Mouse (Mus musculus): ENCODE data around the gene Abca1. TPM values are rescaled to one million over a fixed set of nuclear protein-coding genes. Genes with fewer than 3 reads are reported as not detected.

Gene Abca1
- polyA plus RNA-seq, 1 experiment from 2014 or later, result 3.6 TPM

GRCm38 (mm10) chr4:53111919-53112355 is 47.8 kb downstream of the Abca1 start:
- DNase-seq (ENCODE audit: low spot score), result no peak
- Histone ChIP-seq H3K27ac (no peak overlapping the region), H3K9me3 (no peaks in the 10 kb centered on the region), H3K36me3 (no peaks in the 10 kb centered on the region), H3K27me3 (ENCODE audit: insufficient read depth, poor library complexity, severe bottlenecking) (no peaks in the 10 kb centered on the region), H3K4me1 (replicated peaks) (peaks cover 24% of the 10 kb centered on the region), H3K4me3 (no peak overlapping the region)
- 71% methylated on average over 4 of the region's 4 CpGs for WGBS

GRCm38 (mm10) chr4:53110356-53110755 is 49.3 kb downstream of the Abca1 start:
- Histone ChIP-seq H3K4me3 (no peak overlapping the region), H3K36me3 (no peaks in the 10 kb centered on the region), H3K9me3 (no peaks in the 10 kb centered on the region), H3K4me1 (replicated peaks) (peaks cover 9% of the 10 kb centered on the region), H3K27ac (no peak overlapping the region), H3K27me3 (ENCODE audit: insufficient read depth, poor library complexity, severe bottlenecking) (no peaks in the 10 kb centered on the region)
- 47% methylated on average over 5 of the region's 5 CpGs for WGBS
- DNase-seq (ENCODE audit: low spot score), result no peak

- WGBS, result 66% methylated on average over 9 of the region's 9 CpGs
- Histone ChIP-seq H3K9me3 (no peaks in the 10 kb centered on the region), H3K27me3 (ENCODE audit: insufficient read depth, poor library complexity, severe bottlenecking) (no peaks in the 10 kb centered on the region), H3K4me3 (no peak overlapping the region), H3K27ac (no peak overlapping the region), H3K36me3 (no peaks in the 10 kb centered on the region), H3K4me1 (replicated peaks) (peaks cover 4% of the 10 kb centered on the region)
- no peak for DNase-seq (ENCODE audit: low spot score)
Observed at GRCm38 (mm10) chr4:53109381-53109928, 50.2 kb downstream of the Abca1 start.

- H3K27ac ChIP-seq, result no peak overlapping the region
- H3K36me3 ChIP-seq, result no peaks in the 10 kb centered on the region
- no peak for DNase-seq (ENCODE audit: low spot score)
- peaks cover 4% of the 10 kb centered on the region for H3K4me1 ChIP-seq (replicated peaks)
- H3K4me3 ChIP-seq, result no peak overlapping the region
- H3K9me3 ChIP-seq, result no peaks in the 10 kb centered on the region
- H3K27me3 ChIP-seq (ENCODE audit: insufficient read depth, poor library complexity, severe bottlenecking), result no peaks in the 10 kb centered on the region
- 88% methylated on average over 4 of the region's 4 CpGs for WGBS
Observed at GRCm38 (mm10) chr4:53108194-53108593, 51.5 kb downstream of the Abca1 start.

GRCm38 (mm10) chr4:53106732-53107131 is 53.0 kb downstream of the Abca1 start:
- Histone ChIP-seq H3K27ac (no peak overlapping the region), H3K27me3 (ENCODE audit: insufficient read depth, poor library complexity, severe bottlenecking) (no peaks in the 10 kb centered on the region), H3K4me1 (replicated peaks) (peaks cover 4% of the 10 kb centered on the region), H3K4me3 (no peak overlapping the region), H3K9me3 (no peaks in the 10 kb centered on the region), H3K36me3 (no peaks in the 10 kb centered on the region)
- DNase-seq (ENCODE audit: low spot score), result no peak
- WGBS, result 95% methylated on average over 5 of the region's 5 CpGs

- Histone ChIP-seq H3K9me3 (no peaks in the 10 kb centered on the region), H3K4me3 (no peak overlapping the region), H3K36me3 (no peaks in the 10 kb centered on the region), H3K27me3 (ENCODE audit: insufficient read depth, poor library complexity, severe bottlenecking) (no peaks in the 10 kb centered on the region), H3K4me1 (replicated peaks) (peaks cover 4% of the 10 kb centered on the region), H3K27ac (no peak overlapping the region)
- DNase-seq (ENCODE audit: low spot score), result no peak
- WGBS, result 70% methylated on average over 3 of the region's 3 CpGs
Observed at GRCm38 (mm10) chr4:53106071-53106470, 53.6 kb downstream of the Abca1 start.

- Histone ChIP-seq H3K27ac (no peak overlapping the region), H3K36me3 (no peaks in the 10 kb centered on the region), H3K27me3 (ENCODE audit: insufficient read depth, poor library complexity, severe bottlenecking) (no peaks in the 10 kb centered on the region), H3K4me3 (no peak overlapping the region), H3K9me3 (no peaks in the 10 kb centered on the region), H3K4me1 (replicated peaks) (peaks cover 3% of the 10 kb centered on the region)
- 88% methylated on average over 3 of the region's 3 CpGs for WGBS
- DNase-seq (ENCODE audit: low spot score), result no peak
Observed at GRCm38 (mm10) chr4:53104634-53105033, 55.1 kb downstream of the Abca1 start.

GRCm38 (mm10) chr4:53102529-53102928 is 57.2 kb downstream of the Abca1 start:
- Histone ChIP-seq H3K4me1 (replicated peaks) (no peaks in the 10 kb centered on the region), H3K9me3 (no peaks in the 10 kb centered on the region), H3K36me3 (no peaks in the 10 kb centered on the region), H3K4me3 (no peak overlapping the region), H3K27ac (no peak overlapping the region), H3K27me3 (ENCODE audit: insufficient read depth, poor library complexity, severe bottlenecking) (no peaks in the 10 kb centered on the region)
- DNase-seq (ENCODE audit: low spot score), result no peak
- WGBS, result 92% methylated on average over 7 of the region's 7 CpGs

- DNase-seq (ENCODE audit: low spot score), result no peak
- Histone ChIP-seq H3K4me3 (no peak overlapping the region), H3K27me3 (ENCODE audit: insufficient read depth, poor library complexity, severe bottlenecking) (no peaks in the 10 kb centered on the region), H3K36me3 (no peaks in the 10 kb centered on the region), H3K9me3 (no peaks in the 10 kb centered on the region), H3K4me1 (replicated peaks) (no peaks in the 10 kb centered on the region), H3K27ac (no peak overlapping the region)
- 87% methylated on average over 5 of the region's 5 CpGs for WGBS
Observed at GRCm38 (mm10) chr4:53101306-53101705, 58.4 kb downstream of the Abca1 start.

- Histone ChIP-seq H3K4me3 (no peak overlapping the region), H3K27me3 (ENCODE audit: insufficient read depth, poor library complexity, severe bottlenecking) (no peaks in the 10 kb centered on the region), H3K9me3 (no peaks in the 10 kb centered on the region), H3K4me1 (replicated peaks) (no peaks in the 10 kb centered on the region), H3K36me3 (no peaks in the 10 kb centered on the region), H3K27ac (no peak overlapping the region)
- DNase-seq (ENCODE audit: low spot score), result no peak
- 93% methylated on average over 9 of the region's 9 CpGs for WGBS
Observed at GRCm38 (mm10) chr4:53100492-53100891, 59.2 kb downstream of the Abca1 start.

GRCm38 (mm10) chr4:53094850-53095249 is 64.8 kb downstream of the Abca1 start:
- Histone ChIP-seq H3K9me3 (no peaks in the 10 kb centered on the region), H3K27ac (no peak overlapping the region), H3K4me3 (no peak overlapping the region), H3K36me3 (peaks cover 5% of the 10 kb centered on the region; the same call in 1 of the 2 replicates), H3K27me3 (ENCODE audit: insufficient read depth, poor library complexity, severe bottlenecking) (no peaks in the 10 kb centered on the region), H3K4me1 (replicated peaks) (no peaks in the 10 kb centered on the region)
- 85% methylated on average over 4 of the region's 4 CpGs for WGBS
- no peak for DNase-seq (ENCODE audit: low spot score)

GRCm38 (mm10) chr4:53094331-53094730 is 65.4 kb downstream of the Abca1 start:
- no peak for DNase-seq (ENCODE audit: low spot score)
- 76% methylated on average over 3 of the region's 3 CpGs for WGBS
- H3K36me3 ChIP-seq, result peaks cover 5% of the 10 kb centered on the region; the same call in 1 of the 2 replicates

GRCm38 (mm10) chr4:53093615-53094014 is 66.1 kb downstream of the Abca1 start:
- 88% methylated on average over 4 of the region's 4 CpGs for WGBS
- no peak for DNase-seq (ENCODE audit: low spot score)
- Histone ChIP-seq H3K36me3 (peaks cover 5% of the 10 kb centered on the region; the same call in 1 of the 2 replicates), H3K4me3 (no peak overlapping the region), H3K27ac (no peak overlapping the region), H3K27me3 (ENCODE audit: insufficient read depth, poor library complexity, severe bottlenecking) (no peaks in the 10 kb centered on the region), H3K4me1 (replicated peaks) (no peaks in the 10 kb centered on the region), H3K9me3 (no peaks in the 10 kb centered on the region)

More at GRCm38 (mm10) chr4:53094331-53094730, 65.4 kb downstream of the Abca1 start:
- Histone ChIP-seq H3K9me3 (no peaks in the 10 kb centered on the region), H3K27me3 (ENCODE audit: insufficient read depth, poor library complexity, severe bottlenecking) (no peaks in the 10 kb centered on the region), H3K4me3 (no peak overlapping the region), H3K4me1 (replicated peaks) (no peaks in the 10 kb centered on the region), H3K27ac (no peak overlapping the region)

- Histone ChIP-seq H3K4me1 (replicated peaks) (no peaks in the 10 kb centered on the region), H3K9me3 (no peaks in the 10 kb centered on the region), H3K36me3 (peaks cover 5% of the 10 kb centered on the region; the same call in 1 of the 2 replicates), H3K27ac (no peak overlapping the region), H3K27me3 (ENCODE audit: insufficient read depth, poor library complexity, severe bottlenecking) (no peaks in the 10 kb centered on the region), H3K4me3 (no peak overlapping the region)
- DNase-seq (ENCODE audit: low spot score), result no peak
- WGBS, result 94% methylated on average over 3 of the region's 3 CpGs
Observed at GRCm38 (mm10) chr4:53089641-53090040, 70.1 kb downstream of the Abca1 start.

Measured in hindbrain, embryonic 10.5 days (tissue).